ENCODE assay signal across 8 mouse cellular contexts in the genomic region with DNA sequence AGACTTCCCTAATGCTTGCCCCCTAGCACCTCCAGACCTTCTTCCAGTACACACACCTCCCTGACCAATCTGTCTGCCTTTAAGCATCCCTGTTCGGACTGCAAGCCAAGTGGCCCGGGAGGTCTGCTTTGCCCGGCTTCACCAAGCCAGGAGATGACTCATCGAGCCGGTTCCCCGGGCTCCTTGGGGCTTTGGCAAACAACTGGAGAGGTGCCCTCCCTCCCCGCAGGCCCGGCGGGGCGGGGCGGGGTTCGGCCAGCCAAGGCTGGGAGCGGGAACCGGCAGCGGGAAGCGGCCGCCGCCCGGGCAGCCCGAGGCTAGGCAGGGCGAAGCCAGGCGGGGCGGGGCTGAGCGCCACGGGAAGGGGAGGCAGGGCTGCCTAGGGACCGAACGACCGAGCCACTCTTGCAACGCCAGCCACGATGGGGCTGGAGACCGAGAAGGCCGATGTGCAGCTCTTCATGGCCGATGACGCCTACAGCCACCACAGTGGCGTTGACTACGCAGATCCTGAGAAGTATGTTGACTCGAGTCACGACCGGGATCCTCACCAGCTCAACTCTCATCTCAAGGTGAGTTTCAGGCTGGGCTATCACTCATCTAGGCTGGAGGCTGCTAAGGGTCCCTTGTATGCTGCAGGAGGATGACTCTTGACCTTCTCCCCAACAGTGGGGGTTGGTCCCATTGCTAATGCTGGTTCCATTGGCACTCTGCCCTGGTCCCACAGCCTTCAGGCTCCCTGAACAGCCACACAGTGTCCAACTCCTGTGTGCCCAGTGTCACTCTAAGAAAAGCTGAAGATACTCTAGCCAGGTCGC. TPM values are rescaled to one million over a fixed set of nuclear protein-coding genes. Genes with fewer than 3 reads are reported as not detected.
DNase-seq lines count a peak whose midpoint lies in the region; ATAC-seq lines count a peak whose summit lies in the region.

A gene (plus strand): TSS at position 247 of the 818 bp plus-strand sequence.

- peaks cover 20% of the 10 kb centered on the region for H3K27me3 ChIP-seq in forebrain, embryonic 12.5 days
- no peaks in the 10 kb centered on the region for H3K27me3 ChIP-seq in heart, embryonic 15.5 days
- peaks cover 6% of the 10 kb centered on the region for H3K27me3 ChIP-seq in liver, embryonic 13.5 days
- H3K27me3 ChIP-seq in stomach, embryonic 15.5 days (replicated peaks): no peaks in the 10 kb centered on the region

- H3K4me1 ChIP-seq in forebrain, embryonic 12.5 days: peaks cover 12% of the 10 kb centered on the region
- H3K4me1 ChIP-seq in heart, embryonic 15.5 days (replicated peaks): peaks cover 16% of the 10 kb centered on the region
- peaks cover 10% of the 10 kb centered on the region; the same call in 1 of the 2 replicates for H3K4me1 ChIP-seq in liver, embryonic 13.5 days (replicated peaks)
- H3K4me1 ChIP-seq in stomach, embryonic 15.5 days: no peaks in the 10 kb centered on the region

- 2% methylated on average over 31 of the region's 40 CpGs for WGBS in forebrain, embryonic 12.5 days
- WGBS in heart, embryonic 15.5 days: 1% methylated on average over 33 of the region's 40 CpGs
- under 1% methylated on average over 40 of the region's 40 CpGs for WGBS in liver, embryonic 13.5 days (ENCODE audit: insufficient replicate concordance)
- 1% methylated on average over 31 of the region's 40 CpGs for WGBS in stomach, embryonic 15.5 days

- no peaks in the 10 kb centered on the region for H3K36me3 ChIP-seq in forebrain, embryonic 12.5 days (replicated peaks)
- H3K36me3 ChIP-seq in heart, embryonic 15.5 days: no peaks in the 10 kb centered on the region
- no peaks in the 10 kb centered on the region for H3K36me3 ChIP-seq in liver, embryonic 13.5 days
- no peaks in the 10 kb centered on the region for H3K36me3 ChIP-seq in stomach, embryonic 15.5 days

- peak; percentile 94 for ATAC-seq in forebrain, embryonic 12.5 days (ENCODE audit: low FRiP score)
- peak; percentile 87 for ATAC-seq in heart, embryonic 15.5 days (replicated peaks; ENCODE audit: insufficient number of reproducible peaks, insufficient read depth, low FRiP score, low read depth)
- peak; percentile 61 for ATAC-seq in liver, embryonic 13.5 days (ENCODE audit: low read depth)
- peak; percentile 90 for ATAC-seq in stomach, embryonic 15.5 days (ENCODE audit: insufficient read depth, low FRiP score, low read depth)

- peak within 1 kb of the TSS; percentile 46 for H3K4me3 ChIP-seq in forebrain, embryonic 12.5 days (replicated peaks)
- peak within 1 kb of the TSS; percentile 62 for H3K4me3 ChIP-seq in heart, embryonic 15.5 days
- H3K4me3 ChIP-seq in liver, embryonic 13.5 days (replicated peaks): peak within 1 kb of the TSS; percentile 47
- peak within 1 kb of the TSS; percentile 46 for H3K4me3 ChIP-seq in stomach, embryonic 15.5 days (replicated peaks)

- no peak within 1 kb of the TSS for H3K27ac ChIP-seq in forebrain, embryonic 12.5 days
- H3K27ac ChIP-seq in heart, embryonic 15.5 days: peak within 1 kb of the TSS; percentile 89
- no peak within 1 kb of the TSS for H3K27ac ChIP-seq in liver, embryonic 13.5 days
- H3K27ac ChIP-seq in stomach, embryonic 15.5 days: peak within 1 kb of the TSS; percentile 89

- H3K9ac ChIP-seq in forebrain, embryonic 12.5 days: peak within 1 kb of the TSS; percentile 62
- peak within 1 kb of the TSS; percentile 66 for H3K9ac ChIP-seq in heart, embryonic 15.5 days
- peak within 1 kb of the TSS; percentile 36 for H3K9ac ChIP-seq in liver, embryonic 13.5 days
- H3K9ac ChIP-seq in stomach, embryonic 15.5 days: peak within 1 kb of the TSS; percentile 8; the same call in 1 of the 2 replicates

- peak; percentile 21 for DNase-seq in CD4-positive helper T cell, adult 2 months (ENCODE audit: low read depth, low spot score)
- DNase-seq in c-Kit-positive CD71-negative TER-119-negative erythroid progenitor cells, embryonic 14.5 days (ENCODE audit: low read depth): peak; percentile 38
- DNase-seq in kidney, postnatal 14 days: peak; percentile 89
- peak; percentile 2 for DNase-seq in liver, embryonic 13.5 days
- DNase-seq in naive thymus-derived CD4-positive, alpha-beta T cell, adult 2 months (ENCODE audit: low read depth): peak; percentile 20

- H3K4me2 ChIP-seq in forebrain, embryonic 12.5 days: peak within 1 kb of the TSS; percentile 86
- peak within 1 kb of the TSS; percentile 93 for H3K4me2 ChIP-seq in heart, embryonic 15.5 days
- peak within 1 kb of the TSS; percentile 67 for H3K4me2 ChIP-seq in liver, embryonic 13.5 days
- H3K4me2 ChIP-seq in stomach, embryonic 15.5 days: peak within 1 kb of the TSS; percentile 72

- H3K9me3 ChIP-seq in forebrain, embryonic 12.5 days: no peaks in the 10 kb centered on the region
- H3K9me3 ChIP-seq in heart, embryonic 15.5 days (replicated peaks): no peaks in the 10 kb centered on the region
- no peaks in the 10 kb centered on the region for H3K9me3 ChIP-seq in liver, embryonic 13.5 days (replicated peaks)
- H3K9me3 ChIP-seq in stomach, embryonic 15.5 days: no peaks in the 10 kb centered on the region

RNA-seq across cellular contexts. Expression of the gene that starts here (rescaled TPM):
- 5.9 and 6.2 TPM in 2 replicates for polyA plus RNA-seq in forebrain, embryonic 12.5 days (2016; fragmentation: Nextera tagmentation; extraction: Ambion mirVana)
- polyA plus RNA-seq in heart, embryonic 15.5 days (2015; fragmentation: Nextera tagmentation; extraction: Ambion mirVana): 40.1 and 44.2 TPM in 2 replicates
- polyA plus RNA-seq in liver, embryonic 13.5 days (2015; fragmentation: Nextera tagmentation; extraction: Ambion mirVana): 2.4 and 3.4 TPM in 2 replicates
- polyA plus RNA-seq in stomach, embryonic 15.5 days (2015; fragmentation: Nextera tagmentation; extraction: Ambion mirVana): 43.4 and 52.2 TPM in 2 replicates

Comparison
In these comparisons a context has a peak if more than half of its experiments do, and no peak if none do; other contexts are left out.
1. DNase-seq: peak in every context shown above with its lines; median percentile 89 in kidney, postnatal 14 days; 38 in c-Kit-positive CD71-negative TER-119-negative erythroid progenitor cells, embryonic 14.5 days; 21 in CD4-positive helper T cell, adult 2 months; 20 in naive thymus-derived CD4-positive, alpha-beta T cell, adult 2 months; 2 in liver, embryonic 13.5 days.
2. H3K27ac ChIP-seq: peak in heart, embryonic 15.5 days (single experiment) and stomach, embryonic 15.5 days (single experiment); none in forebrain, embryonic 12.5 days (single experiment) and liver, embryonic 13.5 days (single experiment).
3. H3K9ac ChIP-seq: peak in every context shown above with its lines; median percentile 66 in heart, embryonic 15.5 days; 62 in forebrain, embryonic 12.5 days; 36 in liver, embryonic 13.5 days; 8 in stomach, embryonic 15.5 days.
4. Peak in every context shown above with its lines, with median percentiles within 50 percentile points of each other: ATAC-seq, H3K4me2 ChIP-seq and H3K4me3 ChIP-seq.